Mouse (Mus musculus) telencephalon, adult 2 months (tissue): Measurements from ENCODE around the gene Als2cr12.
"Not testable (repeated sequence)": the region's sequence is repeated elsewhere in the genome, so short reads cannot be mapped to it uniquely, and the experiment has no call there.

Experiments
- DNase-seq: peaks from one replicate; pipeline ENCODE4 v3.0.0-alpha.2; 2011; ENCODE audit warnings: low read depth, low spot score

Gene Als2cr12

GRCm38 (mm10) chr1:58719356-58719945 is 23.7 kb upstream of the Als2cr12 start:
- DNase-seq, result no peak

GRCm38 (mm10) chr1:58717589-58718270 is 21.9 kb upstream of the Als2cr12 start:
- DNase-seq, result no peak

DNA sequence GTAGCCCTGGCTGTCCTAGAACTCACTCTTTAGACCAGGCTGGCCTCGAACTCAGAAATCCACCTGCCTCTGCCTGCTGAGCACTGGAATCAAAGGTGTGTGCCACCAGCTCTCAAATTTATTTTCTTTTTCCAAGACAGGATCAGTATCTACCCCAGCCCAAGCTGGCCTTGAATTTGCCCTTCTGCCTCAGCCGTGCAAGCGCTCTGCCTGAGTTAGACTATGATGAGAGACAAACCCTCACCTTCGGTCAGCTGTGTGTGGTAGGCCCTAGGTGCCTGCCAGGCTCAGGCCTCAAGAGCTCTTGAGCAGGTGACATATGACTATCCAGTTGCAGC is 21.1 kb upstream of the Als2cr12 start:
- DNase-seq, result no peak

DNA sequence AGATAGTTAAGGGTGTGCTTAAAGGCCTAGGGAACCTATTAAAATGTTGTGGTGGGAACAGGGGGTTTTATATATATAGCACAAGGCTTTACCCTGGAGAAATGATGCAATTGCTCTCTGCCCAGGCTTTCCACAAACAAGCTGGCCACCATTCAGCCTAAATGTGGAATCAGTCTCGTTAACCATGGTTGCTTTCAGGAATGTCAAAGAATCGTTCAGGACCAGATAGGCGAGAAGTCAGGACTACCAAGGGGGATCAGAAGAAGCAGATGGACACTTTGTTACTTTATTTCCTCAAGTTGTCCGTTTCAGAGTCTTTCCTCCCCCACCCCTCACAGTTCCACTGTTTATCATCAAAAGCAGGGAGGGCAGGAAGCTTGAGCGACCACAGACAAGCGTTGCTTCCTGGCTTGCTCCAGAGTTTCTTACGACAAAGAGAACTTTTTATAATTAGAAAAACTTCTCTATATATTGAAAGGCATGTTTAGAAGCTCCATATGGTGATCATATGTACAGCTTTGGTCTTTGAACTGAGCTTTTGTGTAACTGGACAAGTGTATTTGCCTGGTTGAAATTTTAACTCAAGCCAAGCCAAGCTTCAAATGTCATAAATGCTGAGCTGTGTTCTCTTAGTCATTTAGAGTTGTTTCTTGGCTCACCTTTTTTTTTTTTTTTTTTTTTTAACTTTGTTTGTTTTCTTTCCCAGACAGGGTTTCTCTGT is 20.5 kb upstream of the Als2cr12 start:
- no peak for DNase-seq

DNA sequence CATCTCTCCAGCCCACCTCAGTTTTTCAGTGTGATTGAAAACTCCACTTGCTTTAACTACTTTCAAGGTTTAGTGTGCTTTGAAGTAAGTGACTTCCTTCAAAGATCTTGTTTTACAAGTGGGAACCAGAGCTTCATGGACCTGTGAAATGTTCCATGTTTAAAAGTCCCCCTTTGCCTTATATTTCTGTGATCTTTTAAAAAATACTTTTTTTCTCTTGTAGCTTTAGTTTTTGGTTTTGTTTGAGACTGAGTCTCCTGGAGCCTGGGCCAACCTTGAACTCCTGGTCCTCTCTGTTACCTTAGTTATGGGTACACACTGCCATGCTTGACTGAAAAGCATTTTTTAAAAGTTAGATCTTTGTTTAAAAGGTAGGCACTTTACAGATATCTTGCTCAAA is 19.7 kb upstream of the Als2cr12 start:
- no peak for DNase-seq

DNA sequence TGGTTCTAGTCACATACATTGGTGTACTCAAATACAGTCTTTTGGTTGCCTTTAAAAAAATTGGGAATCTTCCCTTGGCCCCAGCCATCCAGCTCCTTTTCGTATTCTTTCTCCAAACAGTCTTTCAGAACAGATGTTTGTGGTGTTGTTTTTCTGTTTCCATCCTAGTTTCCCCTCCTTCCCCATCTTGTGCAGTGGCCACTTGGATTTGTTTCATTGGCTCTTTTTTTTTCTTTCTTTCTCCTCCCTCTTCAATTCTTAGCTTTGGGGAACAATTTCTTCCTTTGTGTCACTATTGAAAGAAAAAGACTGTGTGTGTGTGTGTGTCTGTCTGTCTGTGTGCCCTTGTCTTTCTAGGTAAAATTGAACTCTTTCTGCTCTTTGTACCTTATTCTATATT is 18.6 kb upstream of the Als2cr12 start:
- DNase-seq, result no peak

- no peak for DNase-seq
Observed at GRCm38 (mm10) chr1:58713893-58714231, 18.1 kb upstream of the Als2cr12 start.

GRCm38 (mm10) chr1:58713081-58713892 is 17.5 kb upstream of the Als2cr12 start:
- DNase-seq, result no peak

- no peak for DNase-seq
Observed at GRCm38 (mm10) chr1:58712076-58713061, 16.6 kb upstream of the Als2cr12 start.

DNA sequence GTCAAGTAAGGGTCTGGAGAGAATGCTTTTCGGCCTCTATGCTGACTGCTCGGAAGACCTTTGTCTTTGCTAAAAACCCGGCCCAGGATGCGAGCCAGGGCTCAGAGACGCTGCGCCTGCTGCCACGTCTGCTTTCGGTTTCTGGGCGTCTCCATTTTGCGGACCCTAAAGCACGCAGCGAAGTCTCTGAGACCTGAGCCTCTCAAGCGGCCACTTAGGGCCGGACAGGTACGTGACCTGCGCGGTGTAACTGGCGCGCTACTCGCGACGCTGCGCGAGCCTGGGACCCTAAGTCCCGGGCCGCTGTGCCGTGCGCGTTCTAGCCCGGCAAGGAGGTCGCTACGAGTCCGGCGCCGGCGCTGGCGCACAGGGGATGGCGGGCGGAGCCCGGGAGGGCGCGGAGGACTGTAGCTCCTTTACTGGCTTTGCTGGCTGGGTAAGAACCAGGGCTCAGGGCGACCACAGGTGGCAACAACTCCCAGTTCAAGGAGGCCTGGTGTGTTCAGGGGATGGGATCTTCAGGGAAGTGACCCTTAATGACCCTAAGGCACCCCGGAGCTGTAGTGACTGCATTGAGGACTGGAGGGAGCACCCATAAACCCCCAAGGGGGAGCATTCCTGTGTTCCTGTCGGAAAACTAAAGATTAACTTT is 15.7 kb upstream of the Als2cr12 start, which contains the start of gene Cflar:
Gene Cflar, plus strand, starts transcription at position 144 of the 652 bp plus-strand sequence.
- no peak for DNase-seq

- no peak for DNase-seq
Observed at GRCm38 (mm10) chr1:58710711-58711364, 15.0 kb upstream of the Als2cr12 start.

DNA sequence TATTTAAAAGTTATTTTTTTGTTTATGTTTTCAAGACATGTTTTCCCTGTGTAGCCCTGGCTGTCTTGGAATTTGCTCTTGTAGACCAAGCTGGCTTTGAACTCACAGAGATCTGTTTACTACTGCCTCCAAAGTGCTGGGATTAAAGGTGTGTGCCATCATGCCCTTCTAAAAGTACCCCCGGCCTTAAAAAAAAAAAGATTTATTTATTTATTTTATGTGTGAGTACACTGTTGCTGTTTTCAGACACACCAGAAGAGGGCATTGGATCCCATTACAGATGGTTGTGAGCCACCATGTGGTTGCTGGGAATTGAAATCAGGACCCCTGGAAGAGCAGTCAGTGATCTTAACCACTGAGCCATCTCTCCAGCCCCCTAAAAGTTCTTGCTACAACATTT is 14.3 kb upstream of the Als2cr12 start:
- DNase-seq, result not testable (repeated sequence)

- not testable (repeated sequence) for DNase-seq
Observed at GRCm38 (mm10) chr1:58700580-58701162, 4.9 kb upstream of the Als2cr12 start.

- DNase-seq, result no peak
Observed at GRCm38 (mm10) chr1:58699988-58700387, 4.2 kb upstream of the Als2cr12 start.

DNA sequence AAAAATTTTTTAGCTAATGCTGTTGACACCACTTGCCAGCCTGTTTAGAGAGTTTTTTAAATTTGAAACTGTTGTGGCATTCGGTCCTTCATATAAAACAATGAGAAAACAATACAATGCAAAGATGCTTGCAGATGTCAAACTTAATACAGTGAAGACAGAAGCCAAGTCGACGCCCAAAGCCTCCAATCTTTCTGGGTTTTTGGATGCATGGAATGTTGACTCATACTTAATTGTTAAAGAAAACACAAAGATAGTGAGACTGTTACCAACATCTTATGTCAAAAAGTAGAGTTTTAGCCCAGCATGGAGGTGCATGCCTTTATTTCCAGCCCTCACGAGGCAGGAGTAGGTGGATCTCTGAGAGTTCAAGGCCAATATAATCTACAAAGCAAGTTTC is 3.0 kb upstream of the Als2cr12 start:
- no peak for DNase-seq

DNA sequence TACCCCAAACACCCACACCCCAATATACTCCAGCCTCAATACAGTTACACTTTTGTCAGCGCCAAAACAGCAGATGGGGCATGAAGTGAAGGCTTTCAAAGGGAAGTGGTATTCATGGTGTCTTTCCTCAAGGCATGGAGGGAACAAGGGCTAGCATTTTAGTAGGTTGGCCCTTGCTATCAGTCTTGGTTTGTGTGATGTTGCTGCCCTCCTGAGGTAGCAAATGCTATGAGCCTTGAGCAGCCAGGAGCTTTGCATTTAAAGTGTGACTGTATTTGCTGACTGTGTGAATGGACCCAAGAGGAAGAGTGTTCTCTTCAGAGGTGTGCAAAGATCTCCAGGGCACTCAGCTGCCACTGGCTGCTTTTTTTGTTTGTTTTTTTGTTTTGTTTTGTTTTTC is 1.8 kb upstream of the Als2cr12 start:
- not testable (repeated sequence) for DNase-seq

GRCm38 (mm10) chr1:58693696-58694095 is 2.1 kb downstream of the Als2cr12 start:
- no peak for DNase-seq

- not testable (repeated sequence) for DNase-seq
Observed at GRCm38 (mm10) chr1:58691718-58692117, 4.1 kb downstream of the Als2cr12 start.

- not testable (repeated sequence) for DNase-seq
Observed at GRCm38 (mm10) chr1:58690834-58691488, 4.8 kb downstream of the Als2cr12 start.
